Comparison of ENCODE assay signal across 7 mouse cellular contexts in the genomic region with DNA sequence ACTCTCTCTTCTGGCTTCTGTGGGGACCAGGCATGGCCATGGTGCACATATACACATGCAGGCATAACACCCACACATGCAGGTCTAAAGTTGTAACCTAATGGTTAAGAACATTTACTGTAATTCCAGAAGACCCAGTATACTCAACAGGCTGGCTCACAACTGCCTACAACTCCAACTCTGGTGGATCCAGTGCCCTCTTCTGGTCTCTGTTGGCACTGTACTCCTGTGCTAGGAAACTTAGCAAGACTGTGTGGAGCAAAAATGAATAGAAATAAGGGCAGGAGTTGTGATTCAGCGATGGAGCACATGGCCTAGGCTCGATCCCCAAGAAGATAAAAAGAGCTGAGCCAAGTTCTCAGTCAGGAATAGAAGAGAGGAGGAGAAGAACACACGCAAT. TPM values are rescaled to one million over a fixed set of nuclear protein-coding genes. Genes with fewer than 3 reads are reported as not detected.
DNase-seq lines count a peak whose midpoint lies in the region; ATAC-seq and TF ChIP-seq lines count a peak whose summit lies in the region.

No protein-coding gene starts in this region.

- no peaks in the 10 kb centered on the region for H3K9me3 ChIP-seq in kidney, embryonic 16.5 days (ENCODE audit: low read length)
- H3K9me3 ChIP-seq in CH12.LX (replicated peaks; ENCODE audit: low read length) = no peaks in the 10 kb centered on the region

- no peaks in the 10 kb centered on the region for H3K4me1 ChIP-seq in kidney, embryonic 16.5 days (ENCODE audit: insufficient read depth, low read length)
- H3K4me1 ChIP-seq in CH12.LX (ENCODE audit: control insufficient read depth in 1 of 2, insufficient read depth in 2 of 2) = no peaks in the 10 kb centered on the region

- H3K79me2 ChIP-seq in CH12.LX (replicated peaks; ENCODE audit: control insufficient read depth, extremely low read depth, insufficient read depth, poor library complexity, severe bottlenecking) = no peaks in the 10 kb centered on the region

- no peaks in the 10 kb centered on the region for H3K27me3 ChIP-seq in kidney, embryonic 16.5 days (ENCODE audit: insufficient read depth, low read length)
- H3K27me3 ChIP-seq in CH12.LX (replicated peaks) = no peaks in the 10 kb centered on the region

- H3K4me3 ChIP-seq in kidney, embryonic 16.5 days (ENCODE audit: low read length) = no peak overlapping the region
- H3K4me3 ChIP-seq in CH12.LX (replicated peaks in 1 of 3; ENCODE audit: low read depth in 2 of 3, low read length in 2 of 3, poor library complexity in 1 of 3) = no peak overlapping the region

- TF ChIP-seq RAD21 in CH12.LX (IDR thresholded peaks at IDR 0.05; ENCODE audit: low read depth, low read length) = peak; percentile 38

- no peak overlapping the region for H3K9ac ChIP-seq in kidney, embryonic 16.5 days (replicated peaks; ENCODE audit: low read length)
- no peak overlapping the region for H3K9ac ChIP-seq in CH12.LX (ENCODE audit: insufficient read depth, low read depth)

- H3K4me2 ChIP-seq in kidney, embryonic 16.5 days (replicated peaks; ENCODE audit: low read depth, low read length) = no peak overlapping the region
- no peak overlapping the region for H3K4me2 ChIP-seq in CH12.LX (ENCODE audit: insufficient read depth, low read depth, poor library complexity, severe bottlenecking)

- DNase-seq in kidney, postnatal 10 days = peak; percentile 24
- DNase-seq in CH12.LX (ENCODE audit: extremely low read depth) = peak; percentile 26
- peak; percentile 39 for DNase-seq in NIH3T3 (ENCODE audit: low read depth)
- DNase-seq in lung, postnatal 14 days = peak; percentile 20

- TF ChIP-seq EP300 in CH12.LX (IDR thresholded peaks at IDR 0.05; ENCODE audit: low read length) = no peak

- no peak overlapping the region for H3K27ac ChIP-seq in kidney, embryonic 16.5 days (ENCODE audit: low read length)
- H3K27ac ChIP-seq in CH12.LX (ENCODE audit: insufficient read depth, low read depth) = no peak overlapping the region

- 86% methylated on average over 3 of the region's 3 CpGs for WGBS in kidney, embryonic 16.5 days

- H3K36me3 ChIP-seq in kidney, embryonic 16.5 days (ENCODE audit: insufficient read depth, low read length) = no peaks in the 10 kb centered on the region
- H3K36me3 ChIP-seq in CH12.LX (replicated peaks in 1 of 2; ENCODE audit: control insufficient read depth in 1 of 2, insufficient read depth in 1 of 2, low read length in 1 of 2) = no peaks in the 10 kb centered on the region

- dilution Hi-C loops in CH12.LX (cut with MboI; ENCODE audit: extremely low pct_ligation_motif_present, extremely low pct_unique_long_range_greater_than_20kb, low sequenced_read_pairs) = no loop called here

- no peak for TF ChIP-seq POLR2A in CH12.LX (IDR thresholded peaks at IDR 0.05; ENCODE audit: low read depth, low read length)

- no peak for ATAC-seq in kidney, embryonic 16.5 days (ENCODE audit: low FRiP score, low TSS enrichment)
- ATAC-seq in erythroid progenitor cell, adult 5-6 weeks (replicated peaks; ENCODE audit: low FRiP score, poor library complexity, severe bottlenecking) = no peak
- ATAC-seq in megakaryocyte, adult 5-6 weeks (ENCODE audit: poor library complexity, severe bottlenecking) = no peak

- TF ChIP-seq CTCF in CH12.LX (conservative IDR thresholded peaks at IDR 0.05 in 1 of 2, IDR thresholded peaks at IDR 0.05 in 1 of 2; ENCODE audit: low read depth in 2 of 2, low read length in 2 of 2) = peak; percentile 33 to 63; a peak in 2 of 4 replicates

- in situ Hi-C loops in CH12.LX (cut with MboI; ENCODE audit: low pct_ligation_motif_present, low pct_unique_long_range_greater_than_20kb, low sequenced_read_pairs) = no loop called here

TF ChIP-seq in CH12.LX, 34 proteins besides CTCF, POLR2A, EP300 and RAD21:
- TF ChIP-seq SMC3 (IDR thresholded peaks at IDR 0.05; ENCODE audit: low read depth, low read length) (peak; percentile 24), MXI1 (IDR thresholded peaks at IDR 0.05; ENCODE audit: low read depth, low read length) (no peak), ZNF384 (IDR thresholded peaks at IDR 0.05; ENCODE audit: low read depth, low read length) (no peak), SIN3A (IDR thresholded peaks at IDR 0.05; ENCODE audit: low read length) (no peak), CHD1 (IDR thresholded peaks at IDR 0.05; ENCODE audit: low read depth, low read length) (no peak), IRF4 (IDR thresholded peaks at IDR 0.05; ENCODE audit: low read depth, low read length) (no peak)

RNA-seq across cellular contexts. Expression of a gene that starts 4.9 kb away (rescaled TPM):
- polyA plus RNA-seq in kidney, embryonic 16.5 days (2015; fragmentation: Nextera tagmentation; extraction: Ambion mirVana) = 58.1 and 63.0 TPM in 2 replicates
- 28.6 and 32.7 TPM in 2 replicates for total RNA-seq in CH12.LX (2012; rRNA removed)
- 82.9 and 89.3 TPM in 2 replicates for total RNA-seq in CH12.LX (2014; rRNA removed)
- polyA plus RNA-seq in CH12.LX (2012; ENCODE audit: insufficient read length, low read depth) = 42.8 and 43.3 TPM in 2 replicates
- 6.7 and 25.6 TPM in 2 replicates for total RNA-seq in erythroid progenitor cell, adult 5-6 weeks (2015; ENCODE audit: low replicate concordance)
- 0.45 and 3.1 TPM in 2 replicates for total RNA-seq in erythroid progenitor cell, adult 5-6 weeks (2017; ENCODE audit: low replicate concordance)
- total RNA-seq in megakaryocyte, adult 5-6 weeks (2015) = 15.5 and 18.5 TPM in 2 replicates
- 12.1 and 13.9 TPM in 2 replicates for total RNA-seq in megakaryocyte, adult 5-6 weeks (2017)

RNA-seq across cellular contexts. Expression of a gene that starts 48.9 kb away (rescaled TPM):
- polyA plus RNA-seq in kidney, embryonic 16.5 days (2015; fragmentation: Nextera tagmentation; extraction: Ambion mirVana) = 56.3 and 67.1 TPM in 2 replicates
- total RNA-seq in CH12.LX (2012; rRNA removed) (15.7 and 18.4 TPM in 2 replicates), CH12.LX (2014; rRNA removed) (41.2 and 49.2 TPM in 2 replicates)
- 20.4 and 21.8 TPM in 2 replicates for polyA plus RNA-seq in CH12.LX (2012; ENCODE audit: insufficient read length, low read depth)
- 7.1 and 14.1 TPM in 2 replicates for total RNA-seq in erythroid progenitor cell, adult 5-6 weeks (2015; ENCODE audit: low replicate concordance)
- total RNA-seq in erythroid progenitor cell, adult 5-6 weeks (2017; ENCODE audit: low replicate concordance) = 1.6 and 11.9 TPM in 2 replicates
- total RNA-seq in megakaryocyte, adult 5-6 weeks (2015) = 22.0 and 23.7 TPM in 2 replicates
- total RNA-seq in megakaryocyte, adult 5-6 weeks (2017) = 13.1 and 14.1 TPM in 2 replicates
